Mouse (Mus musculus): ENCODE measurements around the gene Ano6. TPM values are rescaled to one million over a fixed set of nuclear protein-coding genes. Genes with fewer than 3 reads are reported as not detected.

Ano6 gene
- polyA plus RNA-seq, 1 experiment from 2014 or later = 52.2 TPM

DNA sequence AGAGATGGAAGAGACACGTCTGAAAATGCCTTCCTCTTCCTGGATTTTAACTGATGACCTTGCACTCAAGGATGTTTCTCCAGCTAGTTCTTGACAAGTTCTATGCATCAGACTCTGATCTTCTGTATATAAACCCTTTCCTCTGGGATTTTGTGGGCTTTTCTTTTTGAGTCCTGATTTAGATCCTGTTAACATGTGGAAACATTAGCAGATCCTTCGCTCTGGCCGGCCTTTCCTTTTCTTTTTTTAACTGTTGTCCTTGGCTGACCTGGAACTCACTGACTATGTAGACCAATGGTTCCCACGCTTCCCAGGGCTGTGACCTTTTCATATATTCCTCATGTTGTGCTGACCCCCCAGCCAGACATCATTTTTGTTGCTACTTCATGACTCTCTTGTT, 45.4 kb downstream of the Ano6 start:
- Histone ChIP-seq H3K9ac (no peak overlapping the region), H3K4me1 (peaks cover 38% of the 10 kb centered on the region), H3K4me3 (no peak overlapping the region), H3K9me3 (no peaks in the 10 kb centered on the region), H3K27me3 (no peaks in the 10 kb centered on the region), H3K4me2 (replicated peaks) (no peak overlapping the region), H3K27ac (no peak overlapping the region), H3K36me3 (no peaks in the 10 kb centered on the region)
- 66% methylated on average over 4 of the region's 4 CpGs for WGBS
- no peak for ATAC-seq (ENCODE audit: insufficient number of reproducible peaks, insufficient read depth, low FRiP score, low TSS enrichment)

DNA sequence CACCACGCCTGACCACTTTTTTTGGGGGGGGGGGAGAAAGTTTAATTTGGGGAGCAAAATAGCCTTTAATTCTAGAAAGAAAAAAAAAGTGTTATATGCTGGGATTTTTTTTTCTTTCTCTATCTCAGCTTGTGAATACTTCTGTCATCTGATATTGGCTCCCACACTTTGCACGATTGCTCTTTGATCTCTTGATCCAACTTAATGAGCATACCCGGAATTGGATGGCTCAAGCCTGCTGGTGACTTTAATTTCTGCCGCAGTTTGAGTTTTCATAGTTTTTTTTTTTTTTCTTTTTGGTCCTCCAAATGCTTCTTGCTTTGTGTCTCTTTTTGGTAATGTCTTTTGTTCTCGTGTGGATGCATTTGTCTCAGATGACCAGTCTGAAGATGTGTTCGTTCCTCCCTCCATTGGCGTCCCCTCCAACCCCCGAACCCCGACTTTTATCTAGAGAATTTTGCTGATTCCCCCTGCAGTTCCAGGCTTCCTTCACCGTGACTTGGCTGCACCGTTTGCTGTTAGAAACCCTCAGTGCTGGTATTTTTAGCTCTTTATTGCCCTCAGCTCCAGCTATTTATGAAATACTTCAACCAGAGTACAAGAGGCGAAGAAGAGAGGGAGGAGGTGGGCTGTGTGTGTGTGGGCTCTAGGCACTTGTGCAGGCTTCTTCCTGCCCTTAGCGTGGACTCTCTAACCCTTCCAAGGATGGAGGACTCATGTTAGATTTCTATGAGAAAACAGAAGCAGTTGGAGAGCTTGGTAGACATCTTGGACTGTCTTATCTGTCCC, 46.2 kb downstream of the Ano6 start:
- no peaks in the 10 kb centered on the region for H3K27me3 ChIP-seq
- H3K4me3 ChIP-seq = no peak overlapping the region
- H3K9ac ChIP-seq = no peak overlapping the region
- no peak overlapping the region for H3K27ac ChIP-seq
- peaks cover 38% of the 10 kb centered on the region for H3K4me1 ChIP-seq
- H3K9me3 ChIP-seq = no peaks in the 10 kb centered on the region
- WGBS = 62% methylated on average over 13 of the region's 13 CpGs
- H3K4me2 ChIP-seq (replicated peaks) = no peak overlapping the region
- no peaks in the 10 kb centered on the region for H3K36me3 ChIP-seq
- ATAC-seq (ENCODE audit: insufficient number of reproducible peaks, insufficient read depth, low FRiP score, low TSS enrichment) = no peak

DNA sequence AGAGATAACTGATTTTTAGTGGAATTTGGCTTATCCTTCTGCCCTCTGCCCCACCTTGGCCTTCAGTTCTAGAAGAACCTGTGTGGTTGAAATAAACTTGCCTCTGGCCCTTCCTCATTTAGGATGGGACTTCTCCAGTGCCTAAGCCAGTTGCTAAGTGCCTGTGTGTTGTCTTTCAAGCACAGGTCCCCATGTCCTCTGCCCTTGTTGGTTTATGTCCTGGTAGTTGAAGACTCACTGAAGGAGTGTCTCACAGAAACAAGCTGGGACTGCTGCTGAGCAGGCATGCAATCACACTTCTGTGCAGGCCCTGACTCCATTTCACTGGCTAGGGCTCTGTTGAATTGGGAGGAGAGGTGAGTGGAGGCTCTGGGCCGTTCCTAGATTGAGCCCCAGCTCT, 46.9 kb downstream of the Ano6 start:
- Histone ChIP-seq H3K9ac (no peak overlapping the region), H3K4me1 (peaks cover 38% of the 10 kb centered on the region), H3K4me2 (replicated peaks) (no peak overlapping the region; the same call in 1 of the 2 replicates), H3K27ac (0 out of 2 replicates have a peak overlapping the region, but pooled peaks have one; percentile 36), H3K36me3 (no peaks in the 10 kb centered on the region), H3K4me3 (no peak overlapping the region), H3K9me3 (no peaks in the 10 kb centered on the region), H3K27me3 (no peaks in the 10 kb centered on the region)
- WGBS = 65% methylated on average over 1 of the region's 1 CpGs
- ATAC-seq (ENCODE audit: insufficient number of reproducible peaks, insufficient read depth, low FRiP score, low TSS enrichment) = no peak

DNA sequence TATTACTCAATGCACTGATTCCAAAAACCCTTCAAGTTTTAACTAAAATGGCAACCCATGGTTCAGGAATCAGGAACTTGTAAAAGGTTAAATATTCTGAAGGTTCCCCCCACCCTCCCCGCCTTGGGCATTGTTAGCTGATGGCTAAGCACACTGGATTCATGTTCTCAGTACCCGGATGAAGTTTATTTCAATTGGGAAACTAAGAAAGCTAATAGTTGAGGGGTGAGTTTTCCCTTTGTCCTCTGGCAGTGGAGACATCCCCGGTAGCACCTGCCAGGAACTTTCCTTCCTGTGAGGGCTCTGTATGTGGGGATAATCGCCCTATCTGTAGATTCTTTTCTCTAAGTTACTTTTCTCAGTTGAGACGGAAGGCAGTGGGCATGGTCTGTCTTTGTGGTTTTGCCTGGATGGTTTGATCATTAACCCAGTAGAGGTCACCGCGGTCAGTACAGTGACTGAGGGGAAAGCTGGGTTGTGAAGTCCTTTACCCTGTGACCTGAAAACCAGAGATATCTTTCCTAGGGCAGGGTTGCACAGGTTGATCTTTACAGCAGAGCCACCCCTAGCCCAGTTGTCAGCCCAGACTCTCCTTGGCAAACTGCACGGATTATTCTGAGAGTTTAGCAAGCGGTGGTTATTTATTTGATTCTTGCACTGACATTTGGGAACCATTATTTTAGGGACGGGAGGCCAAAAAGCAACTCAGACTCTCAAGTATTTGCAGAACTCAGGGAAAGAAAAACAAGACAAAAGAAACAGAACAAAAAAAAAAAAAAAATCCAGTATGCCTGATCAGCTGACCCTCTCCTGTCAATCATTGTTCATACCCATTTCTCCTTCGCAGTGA, 47.8 kb downstream of the Ano6 start:
- H3K9me3 ChIP-seq = no peaks in the 10 kb centered on the region
- H3K27me3 ChIP-seq = no peaks in the 10 kb centered on the region
- peaks cover 38% of the 10 kb centered on the region for H3K4me1 ChIP-seq
- H3K36me3 ChIP-seq = no peaks in the 10 kb centered on the region
- no peak overlapping the region for H3K4me3 ChIP-seq
- no peak for ATAC-seq (ENCODE audit: insufficient number of reproducible peaks, insufficient read depth, low FRiP score, low TSS enrichment)
- H3K9ac ChIP-seq = no peak overlapping the region
- no peak overlapping the region for H3K27ac ChIP-seq
- 61% methylated on average over 11 of the region's 11 CpGs for WGBS
- no peak overlapping the region for H3K4me2 ChIP-seq (replicated peaks)

DNA sequence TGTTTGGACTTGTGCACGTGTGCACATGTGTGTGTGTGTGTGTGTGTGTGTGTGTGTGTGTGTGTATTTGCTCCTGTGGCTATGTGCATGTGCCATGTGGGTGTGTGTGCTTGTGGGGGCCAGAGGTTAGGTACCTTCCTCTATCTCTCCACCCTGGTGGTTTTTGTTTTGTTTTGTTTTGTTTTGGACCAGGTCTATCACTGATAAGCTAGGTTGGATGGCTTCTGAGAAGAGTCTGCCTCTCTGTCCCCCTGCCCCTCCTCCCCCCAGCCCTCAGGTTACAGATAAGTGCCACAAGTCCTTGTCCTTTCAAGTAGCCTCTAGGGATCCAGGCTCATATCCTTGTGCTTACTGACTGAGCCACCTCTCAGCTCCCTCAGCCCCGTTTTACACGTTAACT, 49.1 kb downstream of the Ano6 start:
- WGBS = 67% methylated on average over 3 of the region's 3 CpGs
- H3K27me3 ChIP-seq = no peaks in the 10 kb centered on the region
- no peak overlapping the region for H3K27ac ChIP-seq
- no peak overlapping the region for H3K9ac ChIP-seq
- no peak for ATAC-seq (ENCODE audit: insufficient number of reproducible peaks, insufficient read depth, low FRiP score, low TSS enrichment)
- peaks cover 49% of the 10 kb centered on the region for H3K4me1 ChIP-seq
- no peak overlapping the region for H3K4me2 ChIP-seq (replicated peaks)
- no peaks in the 10 kb centered on the region for H3K36me3 ChIP-seq
- no peak overlapping the region for H3K4me3 ChIP-seq
- no peaks in the 10 kb centered on the region for H3K9me3 ChIP-seq

DNA sequence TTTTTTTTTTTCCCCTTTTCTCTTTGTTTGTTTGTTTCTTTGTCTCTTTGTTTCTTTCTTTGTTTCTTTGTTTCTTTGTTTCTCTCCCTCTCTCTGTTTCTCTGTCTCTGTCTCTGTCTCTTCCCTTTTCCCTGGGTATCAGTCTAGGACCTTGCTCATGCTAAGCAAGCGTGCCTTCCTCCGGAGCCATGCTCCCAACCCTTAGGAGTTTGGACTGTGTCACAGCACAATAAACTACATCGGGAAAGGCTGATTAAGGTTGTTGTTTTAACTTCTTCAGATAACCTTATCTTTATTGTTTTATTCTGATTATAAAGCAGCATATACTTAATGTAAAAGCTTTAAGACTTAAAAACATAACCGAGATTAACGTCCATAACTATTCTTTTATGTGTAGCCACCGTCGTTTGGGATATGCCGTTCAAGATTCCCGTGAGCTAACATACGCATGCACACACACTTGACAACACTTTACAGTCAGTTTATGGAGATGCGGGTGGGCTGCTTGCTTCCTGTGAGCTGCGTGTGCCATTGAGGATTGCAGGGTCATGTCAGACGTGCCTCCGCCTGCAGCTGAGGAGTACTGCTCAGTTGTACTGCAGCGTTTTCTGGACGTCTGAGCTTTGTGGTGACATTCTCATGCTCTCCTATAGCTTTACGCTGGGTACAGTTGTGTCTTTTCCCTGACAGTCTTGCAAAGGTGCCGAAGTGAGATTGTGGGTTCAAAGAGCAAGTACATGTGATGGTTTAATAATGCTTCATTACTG, 52.7 kb downstream of the Ano6 start:
- no peak for ATAC-seq (ENCODE audit: insufficient number of reproducible peaks, insufficient read depth, low FRiP score, low TSS enrichment)

DNA sequence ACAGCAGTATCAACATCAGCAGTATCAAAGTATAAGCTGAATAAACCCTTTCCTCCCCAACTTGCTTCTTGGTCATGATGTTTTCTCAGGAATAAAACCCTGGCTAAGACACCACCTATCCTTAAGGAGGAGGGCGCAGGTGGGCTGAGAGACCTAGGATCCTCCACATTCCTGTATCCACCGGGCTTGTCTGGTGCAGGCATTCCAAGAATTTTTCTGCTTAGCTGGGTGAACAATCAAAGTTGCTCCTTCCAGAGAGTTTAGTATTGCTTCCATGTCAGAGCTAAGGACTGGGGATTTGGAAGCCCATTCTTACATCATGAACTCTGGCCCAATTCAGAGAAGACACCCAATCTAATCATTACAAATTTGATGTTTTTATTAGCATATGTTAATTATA, 53.8 kb downstream of the Ano6 start:
- 57% methylated on average over 2 of the region's 2 CpGs for WGBS
- Histone ChIP-seq H3K36me3 (no peaks in the 10 kb centered on the region), H3K4me1 (peaks cover 18% of the 10 kb centered on the region), H3K9me3 (no peaks in the 10 kb centered on the region), H3K4me2 (replicated peaks) (no peak overlapping the region), H3K27ac (0 out of 2 replicates have a peak overlapping the region, but pooled peaks have one; percentile 41), H3K27me3 (no peaks in the 10 kb centered on the region), H3K4me3 (no peak overlapping the region), H3K9ac (no peak overlapping the region)
- ATAC-seq (ENCODE audit: insufficient number of reproducible peaks, insufficient read depth, low FRiP score, low TSS enrichment) = no peak

More for the DNA sequence above, 52.7 kb downstream of the Ano6 start:
- peaks cover 20% of the 10 kb centered on the region for H3K4me1 ChIP-seq
- 81% methylated on average over 18 of the region's 18 CpGs for WGBS
- H3K27ac ChIP-seq = no peak overlapping the region
- no peak overlapping the region for H3K4me2 ChIP-seq (replicated peaks)
- no peak overlapping the region for H3K4me3 ChIP-seq
- H3K9ac ChIP-seq = no peak overlapping the region
- no peaks in the 10 kb centered on the region for H3K9me3 ChIP-seq
- H3K27me3 ChIP-seq = no peaks in the 10 kb centered on the region
- H3K36me3 ChIP-seq = no peaks in the 10 kb centered on the region

DNA sequence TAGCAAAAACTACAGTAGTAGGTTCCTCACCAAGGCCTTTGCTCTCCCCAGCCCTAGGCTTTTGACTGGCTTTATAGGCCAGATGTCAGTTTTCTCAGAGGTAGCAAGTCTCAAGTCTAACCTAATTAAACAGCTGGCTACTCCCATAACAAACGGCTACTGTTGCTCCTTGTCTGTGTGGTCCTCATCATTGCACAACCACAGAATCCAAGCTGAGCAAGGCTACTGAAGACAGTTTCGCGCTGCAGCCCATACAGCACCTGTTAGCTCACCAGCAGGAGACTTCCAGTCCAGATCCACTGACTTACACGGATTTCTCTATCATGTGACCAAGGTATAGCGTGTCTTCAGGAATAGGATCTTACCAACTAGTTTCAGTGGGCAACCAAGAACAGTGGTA, 55.5 kb downstream of the Ano6 start:
- 73% methylated on average over 5 of the region's 5 CpGs for WGBS
- no peaks in the 10 kb centered on the region for H3K9me3 ChIP-seq
- H3K9ac ChIP-seq = no peak overlapping the region
- no peak for ATAC-seq (ENCODE audit: insufficient number of reproducible peaks, insufficient read depth, low FRiP score, low TSS enrichment)
- H3K4me2 ChIP-seq (replicated peaks) = no peak overlapping the region
- H3K4me1 ChIP-seq = peaks cover 25% of the 10 kb centered on the region
- H3K27me3 ChIP-seq = no peaks in the 10 kb centered on the region
- H3K36me3 ChIP-seq = no peaks in the 10 kb centered on the region
- H3K27ac ChIP-seq = no peak overlapping the region
- H3K4me3 ChIP-seq = no peak overlapping the region

DNA sequence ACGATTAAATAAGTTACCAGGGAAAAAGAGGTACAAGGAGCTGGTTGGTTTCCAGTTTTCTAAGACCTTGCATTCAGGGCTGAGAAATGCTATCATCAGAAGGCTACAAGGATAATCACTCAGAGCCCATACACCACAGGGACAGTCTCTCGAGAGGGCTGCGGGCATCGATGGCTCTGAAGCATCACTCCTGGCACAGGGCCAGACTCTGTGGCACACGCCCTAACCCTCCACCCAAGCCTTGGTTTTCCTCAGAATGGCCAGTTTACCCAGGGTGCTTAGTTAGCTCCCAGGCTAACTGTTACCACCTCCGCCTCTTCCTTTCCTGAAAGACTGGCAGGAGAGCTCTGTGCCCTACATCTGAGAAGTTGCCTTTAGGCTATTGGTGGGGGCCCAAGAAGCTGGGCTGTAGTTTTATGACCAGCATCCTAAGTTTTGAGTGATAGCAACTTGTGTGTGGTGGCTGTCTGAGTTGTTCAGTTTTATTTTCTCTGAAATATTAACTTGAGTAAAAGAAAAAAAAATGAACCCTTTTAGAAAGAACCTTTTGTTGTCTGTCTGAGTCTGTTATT, 57.9 kb downstream of the Ano6 start:
- H3K4me3 ChIP-seq = no peak overlapping the region
- ATAC-seq (ENCODE audit: insufficient number of reproducible peaks, insufficient read depth, low FRiP score, low TSS enrichment) = no peak
- H3K4me1 ChIP-seq = peaks cover 23% of the 10 kb centered on the region
- no peak overlapping the region for H3K9ac ChIP-seq
- no peak overlapping the region for H3K27ac ChIP-seq
- H3K4me2 ChIP-seq (replicated peaks) = no peak overlapping the region
- no peaks in the 10 kb centered on the region for H3K36me3 ChIP-seq
- no peaks in the 10 kb centered on the region for H3K27me3 ChIP-seq
- no peaks in the 10 kb centered on the region for H3K9me3 ChIP-seq
- 65% methylated on average over 6 of the region's 6 CpGs for WGBS

DNA sequence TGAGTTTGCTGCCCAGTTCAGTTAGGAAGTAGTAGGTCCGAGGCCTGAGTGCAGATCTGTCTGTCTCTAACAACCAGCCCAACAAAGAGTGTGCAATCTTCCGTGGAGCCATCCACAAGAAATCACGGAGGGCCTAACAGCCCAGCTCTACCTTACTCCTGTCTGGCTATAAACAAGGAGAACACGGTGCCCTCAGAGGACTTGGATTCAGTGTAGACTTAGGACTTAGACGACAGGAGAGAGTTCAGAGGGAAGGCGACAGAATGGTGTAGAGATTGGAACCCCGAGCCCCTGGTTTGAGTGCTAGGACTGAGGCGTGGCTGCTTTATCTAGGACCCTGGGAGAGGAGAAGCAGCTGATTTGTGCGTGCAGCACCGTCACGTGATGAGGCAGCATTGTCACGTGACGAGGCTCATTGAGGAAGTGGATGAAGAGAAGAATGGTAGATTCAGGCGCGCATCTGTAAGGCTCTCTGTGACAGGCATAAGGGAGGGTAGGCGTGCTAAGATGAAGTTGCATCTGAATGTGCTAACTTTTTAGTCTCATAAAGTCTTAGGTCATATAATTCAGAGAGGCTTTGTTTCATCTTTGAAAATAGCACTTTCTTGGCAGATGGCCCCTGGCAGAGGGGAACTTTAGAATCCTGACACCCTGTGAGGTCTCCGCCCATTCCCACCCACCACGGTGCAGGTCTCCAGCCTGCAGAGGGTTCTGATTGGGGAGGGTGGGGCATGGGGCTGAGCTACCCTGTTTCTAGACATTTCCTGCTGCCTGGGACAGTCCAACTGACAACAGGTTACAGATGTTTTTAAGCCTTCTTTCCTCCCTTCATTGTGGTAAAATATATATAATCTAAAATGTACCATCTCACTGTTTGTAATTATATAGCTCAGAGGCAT, 59.1 kb downstream of the Ano6 start:
- no peaks in the 10 kb centered on the region for H3K36me3 ChIP-seq
- 69% methylated on average over 18 of the region's 18 CpGs for WGBS
- no peak overlapping the region for H3K4me3 ChIP-seq
- no peaks in the 10 kb centered on the region for H3K9me3 ChIP-seq
- peaks cover 13% of the 10 kb centered on the region for H3K4me1 ChIP-seq
- no peak overlapping the region for H3K9ac ChIP-seq
- H3K27me3 ChIP-seq = no peaks in the 10 kb centered on the region
- H3K27ac ChIP-seq = peak overlapping the region; percentile 38; the same call in 1 of the 2 replicates
- ATAC-seq (ENCODE audit: insufficient number of reproducible peaks, insufficient read depth, low FRiP score, low TSS enrichment) = no peak
- H3K4me2 ChIP-seq (replicated peaks) = no peak overlapping the region

Measured in embryonic facial prominence, embryonic 12.5 days (tissue).